Mouse (Mus musculus) neutrophil, adult 5-6 weeks (primary cell): Measurements from ENCODE around the gene Bcl2l1. TPM values are rescaled to one million over a fixed set of nuclear protein-coding genes. Genes with fewer than 3 reads are reported as not detected.

Source experiments
- ATAC-seq: fragments of 151-379, 151-347 bp; 2 replicates; pipeline ENCODE4 v1.8.0; 2017; ENCODE audit warnings: mild to moderate bottlenecking, moderate TSS enrichment; ENCODE audit not compliant: insufficient number of reproducible peaks, poor library complexity, low FRiP score, severe bottlenecking; ENCODE audit errors: extremely low read depth
- total RNA-seq: library from RNA; stranded (forward); fragments of 200-1000 nt; gene quantifications from 2 replicates; pipeline ENCODE4 v1.2.3, GENCODE M21; 2017

The Bcl2l1 gene
- 25.9 and 28.7 TPM in 2 replicates for total RNA-seq

GRCm38 (mm10) chr2:152831019-152831878, at the start of gene Bcl2l1:
Gene Bcl2l1 (minus strand): TSS chr2:152831728.
- ATAC-seq: peak; percentile 84

DNA sequence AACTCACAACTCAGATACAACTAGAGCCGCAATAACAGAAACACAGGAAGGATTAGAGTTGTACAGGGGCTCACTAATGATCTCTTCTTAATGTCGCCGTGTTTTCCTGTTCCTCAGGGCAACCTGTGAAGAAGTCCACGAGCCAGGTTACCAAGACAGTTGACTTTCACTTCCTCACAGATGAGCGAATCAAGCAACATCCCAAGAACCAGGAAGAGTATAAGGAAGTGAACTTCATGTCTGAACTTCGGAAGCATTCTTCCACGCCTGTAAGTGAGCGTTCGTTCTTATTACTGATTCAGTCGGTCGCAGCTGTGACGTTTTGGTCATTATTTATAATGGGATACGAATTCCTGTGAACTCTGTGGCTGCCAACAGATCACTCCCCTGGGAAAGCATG, 49.4 kb upstream of the Bcl2l1 start:
- no peak for ATAC-seq

DNA sequence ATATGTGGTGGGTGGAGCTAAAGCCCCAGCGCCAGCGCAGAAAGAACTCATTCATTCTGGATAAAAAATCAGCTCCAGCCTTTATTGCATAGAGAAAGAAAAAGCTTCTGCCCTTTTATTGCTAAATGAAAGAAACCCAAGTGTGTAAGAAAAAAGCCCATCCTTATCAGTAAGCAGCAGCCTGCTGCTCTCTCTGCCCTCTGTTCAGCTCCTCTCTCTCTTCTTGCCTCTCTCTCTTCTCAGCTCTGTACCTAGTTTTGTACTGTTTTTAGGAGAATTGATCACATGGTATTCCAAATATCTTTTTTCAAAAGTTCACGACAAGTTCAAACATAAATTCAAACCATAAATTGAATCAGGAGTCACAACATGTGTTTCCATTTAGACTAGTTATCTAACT, 46.7 kb upstream of the Bcl2l1 start:
- ATAC-seq: no peak

DNA sequence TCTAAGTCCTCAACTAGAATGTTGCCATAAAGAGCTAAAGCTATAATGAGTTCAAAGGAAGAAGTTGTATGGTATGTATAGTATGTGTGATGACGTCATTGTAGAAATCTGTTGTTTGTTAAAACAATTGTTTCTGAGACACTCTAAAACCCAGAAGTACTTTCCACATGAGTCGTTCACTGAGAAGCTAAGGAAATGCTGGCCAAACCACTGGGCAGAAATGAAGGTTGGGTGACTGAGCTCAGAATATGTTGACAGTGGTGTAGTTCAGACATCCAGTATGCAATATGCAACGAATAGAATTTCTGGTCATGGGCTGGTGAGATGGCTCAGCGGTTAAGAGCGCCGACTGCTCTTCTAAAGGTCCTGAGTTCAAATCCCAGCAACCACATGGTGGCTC, 31.8 kb upstream of the Bcl2l1 start:
- no peak for ATAC-seq

DNA sequence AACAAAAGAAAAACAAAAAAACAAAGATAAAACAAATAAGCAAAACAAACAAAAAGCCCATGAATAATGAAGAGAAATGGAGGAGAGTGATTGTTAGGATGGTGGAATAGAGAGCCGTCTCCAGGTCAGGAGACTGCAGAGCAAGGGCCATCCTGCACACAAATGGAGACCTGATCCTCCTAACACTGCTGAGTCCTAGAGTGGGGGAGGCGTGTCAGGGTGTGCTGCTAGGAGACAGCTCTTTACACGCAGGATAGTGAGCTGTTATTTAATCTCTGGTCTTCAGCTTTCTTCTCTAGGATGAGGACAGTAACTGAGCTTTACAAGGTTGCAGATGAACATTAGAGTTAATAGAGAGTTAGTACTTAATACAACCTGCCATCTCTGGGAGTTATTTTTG, 31.1 kb upstream of the Bcl2l1 start:
- ATAC-seq: no peak

GRCm38 (mm10) chr2:152861891-152862290, 30.4 kb upstream of the Bcl2l1 start:
- no peak for ATAC-seq

DNA sequence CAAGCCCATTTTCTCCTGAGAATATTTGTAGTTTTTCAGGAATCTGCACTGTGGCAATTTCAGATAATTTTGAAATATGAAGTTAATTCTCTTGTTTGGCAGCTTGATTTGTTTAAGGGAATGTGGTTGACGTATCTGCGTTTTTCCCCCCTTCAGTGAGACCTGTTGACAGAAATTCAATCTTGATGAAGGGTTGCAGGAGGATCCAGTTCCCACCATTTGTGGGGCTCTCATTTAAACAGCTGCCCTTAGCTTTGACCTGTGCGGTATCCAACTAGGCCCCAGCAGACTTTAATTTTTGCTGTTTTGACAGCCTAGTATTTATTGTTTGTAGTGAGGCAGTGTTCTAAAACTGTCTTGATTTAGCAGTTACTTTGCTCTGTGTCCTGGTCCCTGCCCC, 28.0 kb upstream of the Bcl2l1 start:
- ATAC-seq: no peak

DNA sequence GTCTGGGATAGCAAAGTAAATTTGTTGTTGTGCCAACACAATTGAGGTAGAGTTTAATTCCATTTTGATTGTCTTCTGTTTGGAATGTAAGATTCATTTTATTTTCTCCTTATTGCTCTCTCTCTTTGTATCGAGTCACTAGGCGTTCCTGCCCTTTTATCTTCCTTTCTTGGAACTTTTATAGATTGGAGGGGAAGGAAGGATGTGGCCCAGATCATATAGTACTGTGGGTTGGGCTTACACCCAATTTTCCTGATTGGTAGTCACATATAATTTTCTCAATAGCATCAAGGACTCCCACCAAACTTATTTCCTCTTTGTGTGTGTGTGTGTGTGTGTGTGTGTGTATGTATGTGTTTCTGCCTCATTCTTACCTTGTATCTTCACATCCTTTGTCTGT, 16.9 kb upstream of the Bcl2l1 start:
- ATAC-seq: no peak

DNA sequence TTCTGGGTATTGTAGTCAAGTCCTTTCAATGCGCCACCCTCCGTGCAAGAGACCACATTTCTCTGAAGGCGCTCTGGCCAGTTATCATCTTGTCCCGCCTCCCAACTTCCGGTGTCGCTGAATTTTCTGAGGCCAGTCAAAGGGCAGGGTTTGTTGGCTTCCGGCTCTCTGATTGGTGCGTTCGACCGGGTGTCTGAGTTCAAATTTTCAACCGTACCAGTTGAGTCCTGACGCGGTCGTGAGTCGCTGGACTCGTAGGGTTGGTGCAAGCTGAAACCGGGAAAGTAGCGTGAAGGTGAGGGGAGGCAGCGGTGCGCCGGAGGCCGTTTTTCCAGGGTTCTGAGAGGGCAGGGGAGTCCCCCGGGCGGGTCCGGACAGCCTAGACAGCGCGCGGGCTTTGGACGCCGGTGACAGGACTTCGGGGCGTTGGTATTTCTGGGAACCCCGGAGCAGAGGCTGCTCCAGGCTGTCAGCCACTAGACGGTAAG, 16.3 kb upstream of the Bcl2l1 start, which contains the start of gene Tpx2:
Gene Tpx2, plus strand, starts transcription at position 150 of the 488 bp plus-strand sequence.
- ATAC-seq: peak; percentile 100

DNA sequence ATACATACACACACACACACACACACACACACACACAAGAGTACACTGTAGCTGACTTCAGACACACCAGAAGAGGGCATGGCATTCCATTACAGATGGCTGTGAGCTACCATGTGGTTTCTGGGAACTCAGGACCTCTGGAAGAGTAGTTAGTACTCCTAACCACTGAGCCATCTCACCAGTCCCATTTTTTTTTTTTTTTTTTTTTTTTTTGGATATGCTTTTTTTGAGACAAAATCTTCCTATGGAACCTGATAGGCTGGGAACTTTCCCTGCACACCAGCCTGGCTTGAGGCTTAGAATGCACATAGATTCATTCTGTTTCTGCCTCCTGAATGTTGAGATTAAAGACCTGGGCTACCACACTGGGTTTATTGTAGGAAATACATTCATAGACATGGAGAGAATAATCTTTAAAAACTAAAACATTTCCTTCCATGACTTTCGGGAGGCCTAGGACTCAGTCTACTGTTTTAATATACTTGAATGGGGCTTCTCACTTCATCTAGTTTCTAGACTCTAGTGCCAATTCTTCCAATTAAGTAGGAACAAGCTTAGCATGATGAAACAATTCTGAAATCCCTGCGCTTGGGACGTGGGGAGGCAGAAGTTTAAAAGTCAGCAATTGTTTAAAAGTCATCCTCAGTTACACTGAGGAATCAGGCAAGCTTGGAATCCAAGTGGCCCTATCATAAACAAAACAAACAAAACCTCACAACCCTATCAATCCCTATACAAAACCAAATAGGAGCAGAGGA, 15.7 kb upstream of the Bcl2l1 start:
- no peak for ATAC-seq

DNA sequence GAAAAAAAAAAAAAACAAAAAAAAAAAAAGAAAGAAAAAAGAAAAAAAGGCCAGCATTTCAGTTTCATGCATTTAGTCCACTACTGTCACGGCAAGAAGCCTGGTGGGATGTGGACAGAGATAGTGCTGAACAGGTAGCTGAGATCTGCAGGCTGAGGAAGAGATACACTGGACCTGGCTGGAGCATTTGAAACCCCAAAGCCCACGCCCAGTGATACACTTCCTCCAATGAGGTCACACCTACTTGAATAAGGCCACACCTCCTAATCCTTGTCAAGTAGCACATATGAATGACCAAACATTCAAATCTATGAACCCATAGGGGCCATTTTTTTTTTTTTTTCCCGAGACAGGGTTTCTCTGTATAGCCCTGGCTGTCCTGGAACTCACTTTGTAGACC, 11.2 kb upstream of the Bcl2l1 start:
- ATAC-seq: no peak

DNA sequence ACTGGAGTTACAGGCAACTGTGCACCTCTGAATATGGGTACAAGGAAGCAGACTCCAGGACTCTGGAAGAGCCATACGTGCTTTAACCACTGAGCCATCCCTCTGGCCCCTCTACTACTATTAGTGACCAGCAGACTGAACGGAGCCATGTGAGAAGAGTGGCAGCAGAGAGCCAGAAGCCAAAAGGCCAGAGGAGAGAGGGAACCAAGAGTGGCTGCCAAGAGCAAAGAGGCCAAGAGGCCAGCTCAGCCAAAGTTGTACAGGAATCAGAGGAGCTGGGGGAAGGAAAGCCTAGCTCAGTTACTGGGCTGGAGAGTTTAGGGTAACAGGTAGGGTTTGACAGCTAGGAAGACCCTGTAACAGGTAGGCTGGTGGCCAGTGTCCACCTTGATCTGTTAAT, 7.7 kb upstream of the Bcl2l1 start:
- ATAC-seq: no peak

DNA sequence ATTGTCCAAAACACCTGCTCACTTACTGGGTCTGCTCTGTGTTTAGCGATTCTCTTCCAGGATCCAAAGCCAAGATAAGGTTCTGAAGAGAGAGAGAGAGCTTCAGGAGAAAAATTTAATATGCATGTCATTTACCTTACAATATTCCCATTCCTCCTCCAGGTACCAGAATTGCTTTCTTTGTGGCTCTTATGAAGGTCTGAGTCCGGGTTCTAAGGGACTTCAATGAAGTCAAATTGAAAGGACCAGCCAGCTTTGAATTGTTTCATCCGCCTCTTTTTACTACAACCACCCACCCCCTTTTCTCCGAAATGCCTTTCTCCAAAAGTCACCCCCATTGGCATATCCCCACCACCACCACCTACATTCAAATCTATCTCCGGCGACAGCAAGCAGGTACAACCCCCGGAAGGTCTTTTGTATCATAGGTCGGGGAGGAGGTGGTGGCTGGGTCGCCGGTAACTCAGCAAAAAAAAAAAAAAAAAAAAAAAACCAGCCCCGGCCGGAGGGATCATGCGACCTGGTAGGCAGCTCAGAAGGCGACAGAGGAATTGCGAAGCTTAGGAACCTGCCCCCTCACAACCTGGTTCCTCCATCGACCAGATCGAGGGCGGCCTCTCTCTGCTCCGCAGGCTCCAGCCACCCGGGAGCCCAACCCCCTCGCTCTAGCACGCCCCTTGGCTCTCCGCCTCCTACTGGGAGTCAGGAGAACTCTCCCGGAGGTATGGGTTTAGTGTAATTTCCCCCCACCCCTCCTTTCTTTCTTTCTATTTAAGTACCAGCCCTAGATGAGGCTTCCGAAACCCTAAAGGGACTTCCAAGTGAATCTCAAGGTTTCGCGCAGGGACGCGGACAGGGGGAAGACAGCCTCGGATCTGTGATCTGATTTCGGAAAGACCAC, 1.3 kb downstream of the Bcl2l1 start:
- peak; percentile 67 for ATAC-seq

GRCm38 (mm10) chr2:152829367-152829881, 2.1 kb downstream of the Bcl2l1 start:
- no peak for ATAC-seq

DNA sequence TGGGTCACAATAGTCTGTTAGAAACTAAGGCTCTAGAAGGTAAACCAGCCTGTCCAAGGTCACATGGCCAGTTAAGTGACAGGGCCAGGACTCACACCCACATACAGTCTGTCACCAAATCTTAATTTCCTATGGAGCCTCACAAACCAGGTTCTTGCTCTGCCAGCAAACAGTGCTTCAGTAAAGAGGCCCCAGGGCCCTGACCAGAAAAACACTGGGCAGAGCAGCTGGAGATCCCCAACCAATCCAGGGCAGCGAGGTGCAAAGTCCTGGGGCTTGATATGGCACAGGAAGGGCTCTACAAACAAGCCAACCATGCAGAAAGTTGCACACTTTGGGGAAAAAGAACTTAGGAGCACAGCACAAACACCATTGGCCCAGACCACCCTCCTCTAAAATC, 3.0 kb downstream of the Bcl2l1 start:
- ATAC-seq: no peak

DNA sequence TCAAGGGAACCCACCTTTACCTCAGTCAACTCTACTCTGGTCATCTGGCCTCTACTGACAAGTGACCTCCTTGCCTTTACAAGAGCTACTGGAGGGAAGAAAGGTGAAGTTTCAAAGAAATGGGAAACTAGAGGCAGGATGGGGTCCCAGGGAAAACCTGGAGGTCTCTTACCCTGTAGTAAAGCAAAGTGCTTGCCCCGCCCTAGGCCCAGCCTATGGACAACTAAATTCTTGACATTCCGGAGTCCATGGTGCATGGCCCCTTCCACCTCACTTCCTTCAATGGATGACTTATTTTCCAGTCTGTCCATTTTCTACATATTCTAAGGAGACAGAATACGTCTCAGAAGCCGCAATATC, 3.5 kb downstream of the Bcl2l1 start:
- ATAC-seq: no peak

DNA sequence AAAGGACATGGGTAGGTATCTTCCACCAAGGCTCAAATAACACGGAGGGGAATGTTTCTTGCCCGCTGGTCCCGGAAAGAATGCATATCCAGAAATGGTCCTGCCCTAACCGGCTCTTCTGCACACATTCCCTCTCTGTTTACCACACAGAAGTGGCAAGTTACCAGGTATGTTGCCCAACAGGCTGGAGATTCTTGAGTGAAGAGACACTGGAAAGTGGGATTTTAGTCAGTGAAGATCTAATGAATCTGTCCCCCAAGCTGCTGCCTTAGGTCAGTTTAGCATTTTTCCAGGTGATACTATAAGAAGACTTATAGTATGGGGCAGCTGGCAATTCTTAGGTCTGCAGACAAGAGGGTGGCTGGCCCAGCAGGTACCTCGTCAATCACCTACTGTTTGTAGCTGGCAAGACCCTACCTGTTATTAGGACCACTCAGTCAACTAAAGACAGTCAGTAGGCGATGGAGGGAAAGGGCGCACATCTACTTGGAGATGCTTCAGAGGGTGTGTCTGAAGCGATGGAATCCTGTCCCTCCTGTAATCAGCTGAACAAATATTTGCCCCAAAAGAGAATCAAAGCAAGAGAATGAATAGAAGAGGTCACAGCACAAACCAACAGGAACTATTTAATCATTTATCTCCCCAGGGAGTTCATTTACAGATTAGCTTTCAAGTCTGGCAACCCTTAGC, 4.1 kb downstream of the Bcl2l1 start:
- ATAC-seq: no peak

DNA sequence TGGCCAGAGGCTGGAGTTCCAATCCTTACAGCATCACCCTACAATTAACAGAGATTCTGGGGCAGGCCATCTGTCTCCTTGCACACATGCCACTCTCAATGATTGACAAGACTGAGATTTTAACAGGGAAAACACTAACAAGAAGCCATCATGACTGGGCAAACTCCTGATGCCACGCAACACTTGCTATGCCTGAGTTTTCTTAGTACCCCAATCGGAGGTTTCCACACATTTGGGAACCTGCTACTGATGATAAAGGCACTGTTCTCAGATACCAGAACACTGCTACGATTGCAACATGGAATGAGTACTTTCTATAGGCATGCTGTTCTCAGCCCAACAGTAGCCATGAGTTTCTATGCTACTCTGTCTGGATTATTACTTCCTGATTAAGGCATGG, 5.0 kb downstream of the Bcl2l1 start:
- no peak for ATAC-seq
